Mouse (Mus musculus) E14TG2a.4 (cell line): ENCODE measurements around the gene Rab40c.

Experiments used
- CTCF ChIP-seq: conservative IDR thresholded peaks from 2 replicates; pipeline ENCODE4 v1.5.1; 2014; ENCODE audit warnings: low read length
- NANOG ChIP-seq: IDR thresholded peaks from 2 replicates; pipeline ENCODE4 v1.6.1; 2014; ENCODE audit warnings: borderline replicate concordance, low read length, mixed read lengths
- POU5F1 ChIP-seq: IDR thresholded peaks from 2 replicates; pipeline ENCODE4 v1.6.1; 2014; ENCODE audit warnings: low read length, borderline replicate concordance

DNA sequence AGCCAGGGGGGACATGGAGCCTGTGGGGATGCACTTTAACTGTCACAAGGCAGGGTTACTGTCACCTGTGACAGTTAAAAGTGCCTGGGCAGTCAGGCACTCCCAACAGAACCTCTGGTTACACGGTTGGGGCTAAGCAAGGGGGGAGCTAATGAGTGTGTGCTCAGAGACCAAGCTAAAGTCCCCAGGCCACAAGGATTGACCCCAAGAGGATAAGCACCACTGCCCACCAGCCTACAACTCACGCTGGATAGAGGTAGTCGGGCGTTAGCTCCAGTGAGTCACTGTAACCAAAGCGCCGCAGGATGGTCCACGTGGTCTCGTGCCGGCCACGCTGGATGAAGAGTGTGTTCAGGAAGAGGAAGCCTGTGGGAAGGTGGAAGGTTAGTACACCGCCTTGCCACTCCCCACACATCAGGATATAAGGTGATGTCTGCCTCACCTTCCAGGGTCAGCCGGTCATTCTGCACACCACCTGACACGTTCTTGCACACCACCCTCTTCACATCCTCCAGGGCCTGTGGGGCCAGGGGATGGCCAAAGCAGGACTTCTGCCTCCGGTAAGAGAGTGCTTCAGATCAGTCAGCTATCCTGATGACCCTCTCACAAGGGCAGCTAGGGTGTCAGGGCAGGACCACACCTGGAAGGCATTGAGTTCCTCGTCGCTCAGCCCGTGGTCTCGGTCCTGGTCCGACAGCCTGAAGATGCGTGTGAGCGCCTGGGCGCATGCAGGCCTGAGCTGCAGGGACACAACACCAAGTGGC, 78.2 kb downstream of the Rab40c start, which contains the start of gene Gm20683:
- TF ChIP-seq CTCF (no peak), NANOG (no peak), POU5F1 (no peak)
